Mouse (Mus musculus) neural tube, embryonic 11.5 days (tissue): Measurements from ENCODE around the gene Plvap. TPM values are rescaled to one million over a fixed set of nuclear protein-coding genes. Genes with fewer than 3 reads are reported as not detected.

ENCODE experiments used
- ATAC-seq: fragments of 200-750 bp; cut with Nextera tagmentation; 2 replicates; pipeline ENCODE4 v1.8.0; 2017; ENCODE audit warnings: moderate number of reproducible peaks, mild to moderate bottlenecking, moderate TSS enrichment, moderate library complexity; ENCODE audit not compliant: insufficient read depth, low FRiP score, low TSS enrichment
- DNase-seq: peaks from one replicate; pipeline ENCODE4 v3.0.0-alpha.2; 2015; ENCODE audit warnings: low spot score
- H3K27ac ChIP-seq: fragments of 300-500 bp; sonication (generic); 2 replicates; pipeline ENCODE4 v1.5.1; 2014; ENCODE audit warnings: low read depth, mild to moderate bottlenecking, low read length
- H3K27me3 ChIP-seq: fragments of 300-500 bp; sonication (generic); 2 replicates; pipeline ENCODE4 v1.6.1; 2014; ENCODE audit warnings: mild to moderate bottlenecking, low read length, mixed read lengths; ENCODE audit not compliant: control insufficient read depth, insufficient read depth
- H3K36me3 ChIP-seq: fragments of 300-500 bp; sonication (generic); 2 replicates; pipeline ENCODE4 v1.6.1; 2014; ENCODE audit warnings: mild to moderate bottlenecking, low read length, moderate library complexity, mixed read lengths; ENCODE audit not compliant: control insufficient read depth, insufficient read depth
- H3K4me1 ChIP-seq: fragments of 300-500 bp; sonication (generic); 2 replicates; pipeline ENCODE4 v1.6.1; 2014; ENCODE audit warnings: low read length, mixed read lengths; ENCODE audit not compliant: control insufficient read depth, insufficient read depth
- H3K4me2 ChIP-seq: fragments of 300-500 bp; sonication (generic); 2 replicates; pipeline ENCODE4 v1.6.1; 2014; ENCODE audit warnings: low read depth, mild to moderate bottlenecking, moderate library complexity
- H3K4me3 ChIP-seq: fragments of 300-500 bp; sonication (generic); 2 replicates; pipeline ENCODE4 v1.5.1; 2014; ENCODE audit warnings: low read depth, low read length
- H3K9ac ChIP-seq: fragments of 300-500 bp; sonication (generic); 2 replicates; pipeline ENCODE4 v1.6.1; 2014; ENCODE audit warnings: mild to moderate bottlenecking, low read length
- H3K9me3 ChIP-seq: fragments of 300-500 bp; sonication (generic); 2 replicates; pipeline ENCODE4 v1.6.1; 2016; ENCODE audit warnings: low read length; ENCODE audit not compliant: control insufficient read depth
- WGBS: fragments of 180-500 bp; shearing (Covaris S2); extraction: QIAGEN DNeasy Blood & Tissue Kit; methylation state at CpG from one replicate; pipeline ENCODE4 v1.1.7; 2014; 5-methylcytosine and 5-hydroxymethylcytosine counted together
- polyA plus RNA-seq: library from polyadenylated mRNA; unstranded; fragments of >200 nt; fragmentation: Nextera tagmentation; extraction: Ambion mirVana; gene quantifications from 2 replicates; pipeline ENCODE4 v1.2.1, GENCODE M21; 2014

Gene Plvap
- polyA plus RNA-seq, 1 experiment from 2014 or later = 49.5 TPM

GRCm38 (mm10) chr8:71516786-71517185 lies 5.2 kb upstream of the Plvap start:
- no peaks in the 10 kb centered on the region for H3K36me3 ChIP-seq
- 15% methylated on average over 6 of the region's 6 CpGs for WGBS
- ATAC-seq (no peak), DNase-seq (no peak)
- H3K4me1 ChIP-seq = no peaks in the 10 kb centered on the region
- H3K9ac ChIP-seq = no peak overlapping the region
- no peak overlapping the region for H3K4me3 ChIP-seq
- H3K9me3 ChIP-seq = no peaks in the 10 kb centered on the region
- H3K27ac ChIP-seq = no peak overlapping the region
- H3K4me2 ChIP-seq = no peak overlapping the region
- H3K27me3 ChIP-seq = no peaks in the 10 kb centered on the region; the same call in 1 of the 2 replicates

GRCm38 (mm10) chr8:71515043-71515442 lies 3.5 kb upstream of the Plvap start:
- no peak for DNase-seq
- H3K27ac ChIP-seq = no peak overlapping the region
- H3K4me1 ChIP-seq = no peaks in the 10 kb centered on the region
- no peak overlapping the region for H3K9ac ChIP-seq
- no peak overlapping the region for H3K4me2 ChIP-seq
- no peak for ATAC-seq
- no peaks in the 10 kb centered on the region for H3K27me3 ChIP-seq
- no peaks in the 10 kb centered on the region for H3K36me3 ChIP-seq
- H3K9me3 ChIP-seq = no peaks in the 10 kb centered on the region
- WGBS = 70% methylated on average over 5 of the region's 5 CpGs
- H3K4me3 ChIP-seq = no peak overlapping the region

GRCm38 (mm10) chr8:71513018-71513754 lies 1.6 kb upstream of the Plvap start:
- Histone ChIP-seq H3K36me3 (no peaks in the 10 kb centered on the region), H3K27me3 (peaks cover 8% of the 10 kb centered on the region), H3K4me3 (no peak overlapping the region), H3K9ac (no peak overlapping the region), H3K4me2 (no peak overlapping the region), H3K4me1 (no peaks in the 10 kb centered on the region), H3K9me3 (no peaks in the 10 kb centered on the region), H3K27ac (no peak overlapping the region)
- DNase-seq = no peak
- WGBS = 75% methylated on average over 13 of the region's 15 CpGs
- no peak for ATAC-seq

GRCm38 (mm10) chr8:71509316-71509715 lies 2.2 kb downstream of the Plvap start:
- 69% methylated on average over 2 of the region's 2 CpGs for WGBS
- H3K4me3 ChIP-seq = no peak overlapping the region
- no peak overlapping the region for H3K9ac ChIP-seq
- H3K36me3 ChIP-seq = no peaks in the 10 kb centered on the region
- peaks cover 31% of the 10 kb centered on the region for H3K27me3 ChIP-seq
- DNase-seq = no peak
- H3K4me2 ChIP-seq = no peak overlapping the region
- H3K9me3 ChIP-seq = no peaks in the 10 kb centered on the region
- no peak for ATAC-seq
- no peaks in the 10 kb centered on the region for H3K4me1 ChIP-seq
- H3K27ac ChIP-seq = no peak overlapping the region

GRCm38 (mm10) chr8:71507589-71508104 lies 3.9 kb downstream of the Plvap start:
- no peaks in the 10 kb centered on the region for H3K4me1 ChIP-seq
- H3K9ac ChIP-seq = no peak overlapping the region
- peak overlapping the region; percentile 53 for H3K4me2 ChIP-seq
- no peaks in the 10 kb centered on the region for H3K9me3 ChIP-seq
- ATAC-seq (peak; percentile 45; the same call in 1 of the 2 replicates), DNase-seq (peak; percentile 90)
- H3K4me3 ChIP-seq = peak overlapping the region; percentile 21
- H3K27me3 ChIP-seq = peaks cover 31% of the 10 kb centered on the region
- no peak overlapping the region for H3K27ac ChIP-seq
- under 1% methylated on average over 61 of the region's 61 CpGs for WGBS
- no peaks in the 10 kb centered on the region for H3K36me3 ChIP-seq

- H3K4me1 ChIP-seq = no peaks in the 10 kb centered on the region
- H3K4me2 ChIP-seq = no peak overlapping the region
- H3K9me3 ChIP-seq = no peaks in the 10 kb centered on the region
- H3K27me3 ChIP-seq = peaks cover 31% of the 10 kb centered on the region
- no peak for ATAC-seq
- 86% methylated on average over 4 of the region's 4 CpGs for WGBS
- H3K27ac ChIP-seq = no peak overlapping the region
- DNase-seq = no peak
- H3K36me3 ChIP-seq = no peaks in the 10 kb centered on the region
- H3K9ac ChIP-seq = no peak overlapping the region
- H3K4me3 ChIP-seq = no peak overlapping the region
These were observed 5.6 kb downstream of the Plvap start for GRCm38 (mm10) chr8:71505979-71506378.

GRCm38 (mm10) chr8:71505326-71505725 lies 6.2 kb downstream of the Plvap start:
- Histone ChIP-seq H3K27ac (no peak overlapping the region), H3K4me3 (no peak overlapping the region), H3K4me1 (no peaks in the 10 kb centered on the region), H3K9me3 (no peaks in the 10 kb centered on the region), H3K9ac (no peak overlapping the region), H3K27me3 (peaks cover 31% of the 10 kb centered on the region), H3K4me2 (no peak overlapping the region), H3K36me3 (no peaks in the 10 kb centered on the region)
- ATAC-seq (no peak), DNase-seq (no peak)
- 95% methylated on average over 4 of the region's 4 CpGs for WGBS

- DNase-seq = no peak
- ATAC-seq = no peak
- no peaks in the 10 kb centered on the region for H3K9me3 ChIP-seq
- H3K4me1 ChIP-seq = no peaks in the 10 kb centered on the region
- no peak overlapping the region for H3K27ac ChIP-seq
- peaks cover 31% of the 10 kb centered on the region for H3K27me3 ChIP-seq
- H3K4me3 ChIP-seq = no peak overlapping the region
- 92% methylated on average over 4 of the region's 4 CpGs for WGBS
- no peak overlapping the region for H3K9ac ChIP-seq
- H3K36me3 ChIP-seq = no peaks in the 10 kb centered on the region
- no peak overlapping the region for H3K4me2 ChIP-seq
These were observed 7.2 kb downstream of the Plvap start for GRCm38 (mm10) chr8:71504349-71504748.
